Mouse (Mus musculus) G1E (cell line): ENCODE measurements around the gene Wnt2.

Experiments
- CTCF ChIP-seq: IDR thresholded peaks from 2 replicates; pipeline ENCODE4 v1.5.1; 2012; ENCODE audit warnings: low read depth, low read length, inconsistent platforms, mixed read lengths
- TAL1 ChIP-seq: conservative IDR thresholded peaks from 2 replicates; pipeline ENCODE4 v1.6.1; 2012; ENCODE audit warnings: low read depth, low read length, inconsistent platforms, mixed read lengths

- TF ChIP-seq TAL1 (no peak), CTCF (no peak)
Measured at GRCm38 (mm10) chr6:17941916-17942315, 88.5 kb downstream of the Wnt2 start.
